Mouse (Mus musculus): ENCODE results near the gene Plcl2.

Plcl2 gene

GRCm38 (mm10) chr17:50735382-50735954 lies 226.3 kb downstream of the Plcl2 start:
- no peak for DNase-seq (ENCODE audit: low read depth, low spot score)

GRCm38 (mm10) chr17:50735955-50736533 lies 226.8 kb downstream of the Plcl2 start:
- DNase-seq (ENCODE audit: low read depth, low spot score) = no peak

- no peak for DNase-seq (ENCODE audit: low read depth, low spot score)
These were observed 227.9 kb downstream of the Plcl2 start for GRCm38 (mm10) chr17:50737068-50737467.

All from ZHBTc4 (cell line).